Mouse (Mus musculus) gastrocnemius, postnatal 4 days (tissue): ENCODE results near the gene Elf3. TPM values are rescaled to one million over a fixed set of nuclear protein-coding genes. Genes with fewer than 3 reads are reported as not detected.

Experiments used
- total RNA-seq, 2 experiments: library from RNA; stranded (reverse); gene quantifications; 2 replicates each; pipeline ENCODE4 v1.2.3; 2021

Gene Elf3
- total RNA-seq, 2 experiments from 2014 or later, result 0.42 to 0.44 TPM

Other genes starting within 250 kb of the Elf3 start
- gene Lgr6, start 153.3 kb downstream of the Elf3 start, total RNA-seq, result 1 to 10 TPM; 1.2 to 1.3 TPM
- 1 to 10 TPM; 1.1 to 1.4 TPM for gene Ptpn7, start 125.9 kb downstream of the Elf3 start, total RNA-seq
- 10 to 100 TPM; 49.9 to 50.9 TPM for gene Arl8a, start 111.7 kb downstream of the Elf3 start, total RNA-seq
- gene Gpr37l1, start 90.9 kb downstream of the Elf3 start, total RNA-seq, result 1 to 10 TPM; 1.3 to 1.7 TPM
- gene Rnpep, start 25.5 kb upstream of the Elf3 start, total RNA-seq, result 10 to 100 TPM; 22.7 to 24.2 TPM
- 100 to 1,000 TPM; 163 to 168 TPM for gene Timm17a, start 55.2 kb upstream of the Elf3 start, total RNA-seq
- 1 to 10 TPM; 3.1 to 4.1 TPM for gene Lmod1, start 66.2 kb upstream of the Elf3 start, total RNA-seq
- gene Shisa4, start 116.7 kb upstream of the Elf3 start, total RNA-seq, result 100 to 1,000 TPM; 121 to 136 TPM
- 10 to 100 TPM; 89.2 to 90.6 TPM for gene Ipo9, start 171.9 kb upstream of the Elf3 start, total RNA-seq